Mouse (Mus musculus) adrenal gland, adult 8-10 months (tissue): ENCODE data around the gene Gpr25. TPM values are rescaled to one million over a fixed set of nuclear protein-coding genes. Genes with fewer than 3 reads are reported as not detected.

Experiments used
- DNase-seq: peaks from one replicate; pipeline ENCODE4 v3.0.0; 2022
- total RNA-seq, 4 experiments: library from RNA; stranded (reverse); gene quantifications; 2 replicates each; pipeline ENCODE4 v1.2.4; 2022

Gene Gpr25
- total RNA-seq = under 1 TPM in 1 of 4 experiments, not detected in 3; 0.38 TPM

DNA sequence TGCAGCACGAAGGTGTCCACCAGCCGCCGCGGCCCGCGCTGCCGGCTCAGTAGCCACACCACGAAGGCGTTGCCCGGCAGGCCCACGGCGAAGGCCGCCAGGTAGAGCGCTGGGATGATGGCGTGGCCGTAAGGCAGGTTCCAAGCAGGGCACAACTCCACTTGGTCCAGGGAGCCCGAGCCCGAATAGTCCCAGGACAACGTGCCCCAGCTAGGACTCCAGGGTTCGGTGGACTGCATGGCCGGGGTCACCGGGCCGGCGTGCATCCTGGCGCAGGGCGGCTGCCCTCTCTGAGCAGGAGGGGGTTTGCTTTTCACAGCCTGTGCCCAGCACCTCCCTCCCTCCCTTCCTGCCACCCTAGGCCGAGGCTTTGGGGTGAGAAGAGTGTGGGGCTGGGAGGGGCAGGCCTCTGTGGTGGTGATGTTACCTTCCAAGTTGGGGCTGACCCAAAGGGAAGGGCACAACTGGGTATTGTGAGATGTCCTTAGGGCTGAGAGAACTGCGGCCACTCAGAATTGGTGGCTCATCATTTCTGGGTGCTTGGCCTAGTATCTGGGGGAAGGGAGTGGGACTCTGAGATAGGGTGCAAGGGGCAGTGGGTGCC, at the start of gene Gpr25:
Gpr25 (minus strand) TSS at position 239 of the 604 bp plus-strand sequence.
- DNase-seq = no peak

DNA sequence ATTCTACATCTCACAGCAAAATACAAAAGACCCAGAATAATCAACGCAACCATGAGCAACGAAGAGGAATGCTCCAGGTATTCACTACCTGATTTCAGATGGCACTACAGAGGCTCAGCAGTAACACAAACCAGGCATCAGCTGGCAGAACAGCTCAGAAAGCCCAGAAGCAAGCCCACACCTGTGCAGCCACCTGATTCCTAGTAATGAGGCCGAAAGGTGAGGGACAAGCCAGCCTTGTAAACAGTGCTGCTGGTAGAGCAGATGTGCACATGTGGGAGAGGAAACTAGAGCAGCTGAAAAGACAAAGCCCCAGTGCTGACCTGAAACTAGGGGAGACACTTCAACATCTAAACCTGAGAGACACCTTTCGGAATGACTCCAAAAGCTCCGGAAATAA, 48.5 kb upstream of the Gpr25 start:
- no peak for DNase-seq

DNA sequence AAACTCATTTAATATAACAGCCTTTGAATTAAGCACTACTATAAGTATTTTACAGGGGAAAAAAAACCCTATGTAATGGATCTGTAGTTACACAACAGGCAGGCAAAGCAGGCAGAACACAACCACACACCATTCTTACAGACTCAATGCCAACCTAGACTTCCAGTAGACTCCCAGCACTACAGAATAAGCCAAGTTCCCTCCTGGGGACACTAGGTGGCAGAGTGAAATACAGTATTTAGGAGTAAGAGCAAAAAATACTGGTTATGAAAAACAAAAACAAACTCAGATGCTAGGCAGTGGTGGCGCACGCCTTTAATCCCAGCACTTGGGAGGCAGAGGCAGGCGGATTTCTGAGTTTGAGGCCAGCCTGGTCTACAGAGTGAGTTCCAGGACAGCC, 45.8 kb upstream of the Gpr25 start:
- DNase-seq = no peak

- no peak for DNase-seq
Observed at GRCm38 (mm10) chr1:136293961-136294360, 33.3 kb upstream of the Gpr25 start.

GRCm38 (mm10) chr1:136289803-136290202, 29.1 kb upstream of the Gpr25 start:
- DNase-seq = no peak

GRCm38 (mm10) chr1:136277366-136277765, 16.7 kb upstream of the Gpr25 start:
- DNase-seq = no peak

DNA sequence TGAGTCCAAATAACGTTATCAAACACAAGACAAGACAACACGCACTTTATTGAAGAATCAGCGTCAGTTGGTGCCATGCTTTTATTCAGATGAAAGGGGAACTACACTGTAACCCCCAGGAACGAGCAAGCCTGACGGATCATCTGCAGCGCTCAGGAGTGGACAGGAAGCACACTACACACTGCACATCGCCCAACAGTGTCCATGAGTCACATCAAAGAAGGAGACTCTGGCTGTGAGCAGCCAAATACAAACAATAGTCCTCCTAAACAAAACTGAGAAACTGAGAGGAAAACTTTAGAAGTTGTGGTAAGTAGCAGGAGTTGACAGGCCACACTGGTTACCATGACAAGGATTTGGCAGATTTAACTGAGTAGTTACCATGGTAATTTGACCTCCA, 7.6 kb upstream of the Gpr25 start:
- no peak for DNase-seq

GRCm38 (mm10) chr1:136266127-136266526, 5.5 kb upstream of the Gpr25 start:
- DNase-seq = no peak

DNA sequence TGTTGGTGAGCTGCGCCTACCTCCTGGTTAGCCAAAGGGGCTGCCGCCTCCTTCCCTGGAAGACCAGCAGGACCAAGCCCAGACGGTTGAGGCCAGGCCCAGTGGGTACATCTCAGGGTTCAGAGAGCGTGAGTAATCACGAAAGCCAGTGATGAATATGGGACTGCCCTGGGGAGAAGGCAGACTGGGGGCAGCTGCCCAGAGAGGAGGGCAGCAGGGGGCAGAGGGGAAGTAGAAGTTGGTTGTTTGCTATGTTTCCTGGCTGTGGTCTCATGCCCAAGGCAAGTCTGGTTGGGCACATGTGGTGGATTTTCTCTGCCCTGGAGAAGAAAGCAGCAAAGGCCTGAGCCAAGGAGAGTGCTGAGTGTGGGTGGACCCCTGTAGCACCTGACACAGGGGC, 2.7 kb upstream of the Gpr25 start:
- DNase-seq = no peak

- peak; percentile 25 for DNase-seq
Observed at GRCm38 (mm10) chr1:136259893-136260634, 609 bp downstream of the Gpr25 start.

GRCm38 (mm10) chr1:136259543-136259892, 1.2 kb downstream of the Gpr25 start:
- no peak for DNase-seq

DNA sequence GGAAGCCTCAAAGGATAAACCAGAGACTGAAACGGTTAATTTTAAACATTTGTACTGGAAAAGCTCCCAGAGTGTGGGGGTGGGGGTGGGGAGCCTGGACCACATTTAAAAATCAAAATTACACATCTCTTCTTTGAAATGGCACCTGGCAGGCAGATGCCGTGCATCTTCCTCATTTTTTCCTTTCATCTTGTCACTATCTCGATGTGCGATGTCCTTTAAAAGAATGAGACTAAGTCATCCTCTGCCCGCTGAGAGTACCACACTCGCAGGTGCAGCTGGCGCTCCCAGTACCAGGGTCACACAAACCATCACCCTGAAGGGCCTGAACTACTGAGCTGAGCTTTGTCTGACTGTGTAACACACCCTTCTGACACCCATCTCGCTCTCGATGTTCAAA, 2.2 kb downstream of the Gpr25 start:
- no peak for DNase-seq

GRCm38 (mm10) chr1:136255657-136256056, 5.0 kb downstream of the Gpr25 start:
- no peak for DNase-seq

GRCm38 (mm10) chr1:136255174-136255573, 5.5 kb downstream of the Gpr25 start:
- no peak for DNase-seq

GRCm38 (mm10) chr1:136254503-136255065, 6.1 kb downstream of the Gpr25 start:
- DNase-seq = no peak

DNA sequence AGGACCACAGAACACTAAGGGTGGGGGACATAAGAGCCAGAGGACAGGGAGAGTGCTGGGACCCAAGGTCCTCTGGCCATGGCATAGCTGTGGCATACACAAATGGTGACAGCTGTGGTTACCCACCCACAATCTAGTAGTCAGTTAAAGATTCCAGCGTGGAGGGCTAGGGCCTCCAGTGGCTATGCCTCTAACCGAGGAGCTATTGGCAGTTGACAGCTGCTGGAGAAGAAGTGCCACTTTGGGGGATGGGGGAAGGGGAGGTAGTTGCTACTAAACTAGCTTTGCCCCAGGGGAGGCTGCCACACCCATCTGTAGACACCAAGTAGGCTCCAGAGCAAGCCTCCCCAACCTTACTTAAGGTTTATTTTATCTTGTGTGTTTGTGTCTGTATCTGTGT, 7.2 kb downstream of the Gpr25 start:
- no peak for DNase-seq

GRCm38 (mm10) chr1:136249662-136250061, 11.0 kb downstream of the Gpr25 start:
- no peak for DNase-seq

DNA sequence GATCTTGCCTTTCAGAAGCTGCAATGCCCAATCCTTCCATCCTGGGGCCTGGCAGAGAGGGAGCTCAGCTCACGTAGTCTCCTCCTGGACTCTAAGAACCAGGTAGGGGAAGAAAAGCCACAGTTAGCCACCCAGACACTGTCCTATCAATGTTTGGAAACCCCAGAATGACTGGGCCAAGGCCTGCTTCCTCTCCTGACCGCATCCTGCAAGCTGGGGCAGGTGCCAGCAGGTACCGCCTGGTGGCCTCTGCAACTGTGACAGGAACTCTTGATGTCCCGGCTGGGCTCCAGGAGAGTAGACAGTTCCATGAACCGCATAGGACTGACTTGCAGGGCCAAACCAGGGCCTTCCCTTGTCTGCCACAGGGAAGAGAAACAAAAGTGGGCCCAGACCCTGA, 13.3 kb downstream of the Gpr25 start:
- DNase-seq = no peak

DNA sequence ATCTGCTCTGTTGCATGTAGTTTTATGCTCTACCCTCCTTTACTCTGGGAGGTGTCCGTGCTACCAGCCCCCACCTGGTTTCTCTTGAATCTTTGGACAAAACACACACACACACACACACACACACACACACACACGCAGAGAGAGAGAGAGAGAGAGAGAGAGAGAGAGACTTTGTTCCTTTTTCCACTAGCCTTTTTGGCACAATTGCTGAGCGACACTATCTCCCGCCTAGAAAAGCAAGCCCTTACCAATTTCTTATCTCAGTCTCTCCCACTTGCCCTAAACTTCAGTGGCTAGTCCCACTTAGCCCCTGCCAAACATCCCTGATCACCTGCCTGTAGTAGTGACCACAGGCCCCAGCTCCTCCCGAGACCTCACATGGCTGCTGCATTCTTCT, 16.2 kb downstream of the Gpr25 start:
- DNase-seq = no peak

DNA sequence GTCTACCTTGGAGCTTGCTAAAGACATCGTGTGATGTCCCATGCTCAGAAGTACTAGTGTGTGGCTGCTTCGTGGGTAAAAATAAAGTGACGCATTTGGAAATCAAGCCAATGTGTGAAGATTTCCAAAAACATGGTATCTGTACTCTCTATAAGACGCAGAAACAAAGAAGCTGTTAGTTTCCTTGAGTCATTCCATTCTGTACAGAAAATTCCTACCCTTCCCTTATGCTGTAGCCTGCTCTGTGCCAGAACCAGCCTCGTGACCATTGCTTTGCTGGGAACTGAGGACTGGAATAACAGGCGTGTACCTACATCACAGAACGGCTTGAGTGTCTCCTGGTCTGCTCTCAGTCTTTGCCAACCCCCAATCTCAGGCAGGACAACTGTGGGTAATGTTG, 18.9 kb downstream of the Gpr25 start:
- no peak for DNase-seq

DNA sequence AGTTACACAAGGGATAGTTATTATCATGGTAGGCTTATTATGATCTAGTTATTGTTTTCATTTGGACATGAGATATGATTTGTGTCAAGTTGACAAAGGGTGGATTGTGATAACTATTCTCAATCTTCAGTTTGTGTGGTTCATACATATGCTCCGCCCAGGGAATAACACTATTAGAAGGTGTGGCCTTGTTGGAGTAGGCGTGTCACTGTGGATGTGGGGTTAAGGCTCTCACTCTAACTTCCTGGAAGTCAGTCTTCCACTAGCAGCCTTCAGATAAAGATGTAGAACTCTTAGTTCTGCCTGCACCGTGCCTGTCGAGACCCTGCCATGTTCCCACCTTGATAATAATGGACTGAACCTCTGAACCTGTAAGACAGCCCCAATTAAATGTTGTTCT, 22.2 kb downstream of the Gpr25 start:
- no peak for DNase-seq

- no peak for DNase-seq
Observed at GRCm38 (mm10) chr1:136234595-136235092, 26.0 kb downstream of the Gpr25 start.

- no peak for DNase-seq
Observed at GRCm38 (mm10) chr1:136233892-136234594, 26.6 kb downstream of the Gpr25 start, which contains the start of gene Inava. Inava (minus strand) TSS chr1:136234264.
